Mouse (Mus musculus) myocyte (in vitro differentiated cells): ENCODE results near the gene Slc39a5.

Experiments used
- MYOD1 ChIP-seq, 3 experiments: IDR thresholded peaks; one replicate each; pipeline ENCODE4 v1.6.1; 2011; ENCODE audit warnings: control low read depth in 2 of 3, low read depth in 2 of 3, mild to moderate bottlenecking in 2 of 3, moderate library complexity in 1 of 3; ENCODE audit not compliant: insufficient read length in 2 of 3, control insufficient read depth in 1 of 3
- POLR2A ChIP-seq: IDR thresholded peaks from one replicate; pipeline ENCODE4 v1.6.1; 2011; ENCODE audit warnings: low read depth, mild to moderate bottlenecking, control low read depth, moderate library complexity; ENCODE audit not compliant: insufficient read length
- POLR2AphosphoS2 ChIP-seq: IDR thresholded peaks from one replicate; pipeline ENCODE4 v1.6.1; 2011; ENCODE audit warnings: low read depth, control low read depth; ENCODE audit not compliant: insufficient read length
- REST ChIP-seq: IDR thresholded peaks from one replicate; pipeline ENCODE4 v1.6.1; 2011; ENCODE audit warnings: mild to moderate bottlenecking, control low read depth, moderate library complexity; ENCODE audit not compliant: insufficient read depth, insufficient read length

DNA sequence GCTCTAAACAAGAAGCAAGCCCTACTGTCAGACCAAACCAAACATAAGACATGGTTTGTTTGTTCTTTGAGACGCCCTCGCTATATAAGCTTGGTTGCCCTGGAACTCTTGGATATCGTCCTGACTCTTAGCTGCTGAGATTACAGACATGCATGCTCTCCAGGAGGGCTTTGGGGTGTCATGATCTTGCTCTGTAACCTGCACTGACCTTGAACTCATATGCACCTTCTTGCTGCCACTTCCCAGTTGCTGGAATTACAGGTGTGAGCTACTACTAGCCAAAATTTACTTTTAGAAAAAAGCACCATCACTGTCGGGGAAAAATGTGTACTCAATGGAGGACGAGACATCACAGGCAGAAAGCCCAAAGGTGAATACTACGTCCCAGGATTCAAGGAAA, 31.4 kb downstream of the Slc39a5 start:
- no peak for TF ChIP-seq POLR2A
- no peak for TF ChIP-seq MYOD1 (IDR thresholded peaks at IDR 0.05; ENCODE audit: control insufficient read depth in 1 of 3, insufficient read length in 2 of 3, low read depth in 2 of 3)
- no peak for TF ChIP-seq POLR2AphosphoS2
- TF ChIP-seq REST = no peak
